Mouse (Mus musculus) E14TG2a.4 (cell line): ENCODE data around the gene Ambra1.
A peak's percentile ranks its signal among the peaks of the same experiment; 100 is the strongest.

ENCODE experiments used
- CTCF ChIP-seq: conservative IDR thresholded peaks from 2 replicates; pipeline ENCODE4 v1.5.1; 2014; ENCODE audit warnings: low read length
- POU5F1 ChIP-seq: IDR thresholded peaks from 2 replicates; pipeline ENCODE4 v1.6.1; 2014; ENCODE audit warnings: low read length, borderline replicate concordance

DNA sequence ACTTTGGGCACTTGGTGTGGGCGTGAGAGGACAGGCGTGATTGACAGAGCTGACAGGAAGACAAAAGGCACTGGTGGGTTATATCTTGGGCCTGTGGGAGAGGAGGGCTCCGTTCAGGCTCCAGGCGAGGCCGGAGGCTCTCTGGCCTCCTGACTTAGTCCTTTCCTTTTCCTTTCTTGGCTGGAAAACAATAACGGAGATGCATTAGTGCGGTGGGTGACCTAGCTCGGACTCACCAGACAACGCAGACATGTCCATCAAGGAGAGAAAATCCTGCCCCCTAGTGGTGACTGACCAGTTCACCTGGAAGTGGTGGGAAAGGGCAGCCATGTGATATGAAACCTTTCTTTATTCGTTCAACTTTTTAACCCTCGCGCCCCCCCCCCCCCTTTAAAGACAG lies 200.0 kb downstream of the Ambra1 start:
- TF ChIP-seq CTCF = peak; percentile 70
- no peak for TF ChIP-seq POU5F1
